18 mouse cellular contexts compared by ENCODE assay signal in the genomic region with DNA sequence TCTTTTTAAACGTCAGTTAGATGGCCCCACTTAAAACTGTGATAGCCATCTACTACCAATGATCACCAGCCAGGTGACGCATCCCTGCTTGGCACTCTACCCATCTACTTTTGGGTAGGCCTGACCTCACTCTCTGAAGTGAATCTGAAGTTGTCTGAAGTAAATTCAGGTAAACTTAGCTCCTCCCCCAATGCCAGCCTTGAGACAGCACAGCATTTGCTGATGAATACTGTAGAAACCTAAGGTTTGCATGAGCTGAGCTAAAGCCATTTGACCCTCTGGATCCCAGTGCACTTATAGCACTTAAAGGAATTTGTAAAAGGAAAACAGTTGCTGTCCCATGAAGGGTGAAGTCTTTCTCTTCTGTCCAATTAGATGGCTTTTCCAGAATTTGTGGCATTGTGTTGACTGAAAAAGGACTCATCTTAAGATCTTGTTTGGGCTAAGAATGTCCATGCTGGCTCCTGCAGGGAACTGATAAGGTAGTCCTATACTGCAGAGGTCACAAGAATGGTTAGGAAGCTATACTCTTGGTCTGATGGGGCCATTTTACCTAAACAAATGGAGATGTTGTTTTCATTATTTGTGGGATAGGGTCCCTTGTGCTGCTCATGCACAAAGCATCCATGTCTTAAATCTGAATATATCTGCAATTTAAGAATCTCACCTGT. TPM values are rescaled to one million over a fixed set of nuclear protein-coding genes. Genes with fewer than 3 reads are reported as not detected.
A peak's percentile ranks its signal among the peaks of the same experiment; 100 is the strongest.
DNase-seq lines count a peak whose midpoint lies in the region; ATAC-seq lines count a peak whose summit lies in the region.
"Had no signal": no experiment of that assay in that cellular context is flagged by ENCODE, and none has a peak within 500 bp of the region (broad histone marks: within the 10 kb centered on the region; RNA-seq: fewer than 3 reads in every experiment).

No protein-coding gene starts in this region.

- 90% methylated on average over 2 of the region's 2 CpGs for WGBS in midbrain, embryonic 11.5 days
- 88% methylated on average over 2 of the region's 2 CpGs for WGBS in midbrain, embryonic 15.5 days
- 70% methylated on average over 2 of the region's 2 CpGs for WGBS in liver, embryonic 15.5 days (ENCODE audit: insufficient replicate concordance)

- H3K27me3 ChIP-seq in midbrain, embryonic 11.5 days (ENCODE audit: control insufficient read depth, insufficient read depth, low read length): no peaks in the 10 kb centered on the region
- H3K27me3 ChIP-seq in midbrain, embryonic 15.5 days (replicated peaks): no peaks in the 10 kb centered on the region
- H3K27me3 ChIP-seq in liver, embryonic 15.5 days: no peaks in the 10 kb centered on the region
- H3K27me3 ChIP-seq: forebrain, embryonic 15.5 days; hindbrain, embryonic 12.5 days had no signal

- no peak overlapping the region for H3K27ac ChIP-seq in midbrain, embryonic 11.5 days (ENCODE audit: low read depth, low read length)
- no peak overlapping the region for H3K27ac ChIP-seq in midbrain, embryonic 15.5 days
- no peak overlapping the region for H3K27ac ChIP-seq in liver, embryonic 15.5 days (replicated peaks)
- H3K27ac ChIP-seq: embryonic facial prominence, embryonic 10.5 days; forebrain, embryonic 15.5 days; heart, embryonic 10.5 days; hindbrain, embryonic 12.5 days had no signal

- no peaks in the 10 kb centered on the region for H3K9me3 ChIP-seq in midbrain, embryonic 11.5 days (ENCODE audit: control insufficient read depth, low read length)
- no peaks in the 10 kb centered on the region for H3K9me3 ChIP-seq in midbrain, embryonic 15.5 days
- H3K9me3 ChIP-seq in liver, embryonic 15.5 days (replicated peaks): no peaks in the 10 kb centered on the region
- H3K9me3 ChIP-seq: embryonic facial prominence, embryonic 10.5 days; forebrain, embryonic 15.5 days; heart, embryonic 10.5 days; hindbrain, embryonic 12.5 days had no signal

- H3K36me3 ChIP-seq in midbrain, embryonic 11.5 days (ENCODE audit: control insufficient read depth, insufficient read depth, low read length): no peaks in the 10 kb centered on the region
- no peaks in the 10 kb centered on the region for H3K36me3 ChIP-seq in midbrain, embryonic 15.5 days (replicated peaks)
- no peaks in the 10 kb centered on the region for H3K36me3 ChIP-seq in liver, embryonic 15.5 days (replicated peaks)
- H3K36me3 ChIP-seq: embryonic facial prominence, embryonic 10.5 days; forebrain, embryonic 15.5 days; heart, embryonic 10.5 days; hindbrain, embryonic 12.5 days had no signal

- H3K4me3 ChIP-seq in midbrain, embryonic 11.5 days (ENCODE audit: low read depth, low read length): no peak overlapping the region
- H3K4me3 ChIP-seq in midbrain, embryonic 15.5 days: no peak overlapping the region
- H3K4me3 ChIP-seq in liver, embryonic 15.5 days (replicated peaks): no peak overlapping the region
- H3K4me3 ChIP-seq: embryonic facial prominence, embryonic 10.5 days; erythroblast, embryonic 14.5 days; forebrain, embryonic 15.5 days; heart, embryonic 10.5 days; hindbrain, embryonic 12.5 days had no signal

- H3K4me2 ChIP-seq in midbrain, embryonic 11.5 days: no peak overlapping the region
- no peak overlapping the region for H3K4me2 ChIP-seq in midbrain, embryonic 15.5 days
- peak overlapping the region; percentile 5; the same call in 1 of the 2 replicates for H3K4me2 ChIP-seq in liver, embryonic 15.5 days
- H3K4me2 ChIP-seq: forebrain, embryonic 15.5 days; hindbrain, embryonic 12.5 days had no signal

- H3K4me1 ChIP-seq in midbrain, embryonic 11.5 days (ENCODE audit: control insufficient read depth, insufficient read depth, low read length): no peaks in the 10 kb centered on the region
- no peaks in the 10 kb centered on the region for H3K4me1 ChIP-seq in midbrain, embryonic 15.5 days
- H3K4me1 ChIP-seq in liver, embryonic 15.5 days (replicated peaks): peaks cover 15% of the 10 kb centered on the region
- H3K4me1 ChIP-seq: hindbrain, embryonic 12.5 days had no signal

- DNase-seq in midbrain, embryonic 11.5 days (ENCODE audit: low spot score, missing footprints): peak; percentile 81
- DNase-seq in layer of hippocampus, adult 8-10 months (ENCODE audit: low spot score in 2 of 2): no peak
- no peak for DNase-seq in lung, postnatal 10 days
- DNase-seq in left cerebral cortex, adult 11 months (ENCODE audit: low spot score): no peak
- DNase-seq: adrenal gland, postnatal 14 days; cerebellum, adult 2 months; cerebellum, postnatal 10 days; heart, adult 18-20 months; heart, postnatal 10 days; heart, postnatal 4 days had no signal

- H3K9ac ChIP-seq in midbrain, embryonic 11.5 days (ENCODE audit: low read length): no peak overlapping the region
- H3K9ac ChIP-seq in midbrain, embryonic 15.5 days: no peak overlapping the region
- H3K9ac ChIP-seq in liver, embryonic 15.5 days: no peak overlapping the region
- H3K9ac ChIP-seq: forebrain, embryonic 15.5 days; hindbrain, embryonic 12.5 days had no signal

- ATAC-seq in midbrain, embryonic 11.5 days (ENCODE audit: low FRiP score): no peak
- no peak for ATAC-seq in midbrain, embryonic 15.5 days (replicated peaks)
- peak; percentile 94 for ATAC-seq in erythroid progenitor cell, adult 5-6 weeks (replicated peaks; ENCODE audit: low FRiP score, poor library complexity, severe bottlenecking)
- 0 out of 2 replicates have a peak, but pooled peaks have one; percentile 60 for ATAC-seq in liver, embryonic 15.5 days (ENCODE audit: insufficient read depth)
- ATAC-seq: forebrain, embryonic 15.5 days had no signal

RNA-seq across cellular contexts. Expression of a gene that starts 50.4 kb away (rescaled TPM):
- 40.1 and 42.7 TPM in 2 replicates for polyA plus RNA-seq in midbrain, embryonic 11.5 days (2014; fragmentation: Nextera tagmentation; extraction: Ambion mirVana)
- 51.7 and 51.8 TPM in 2 replicates for polyA plus RNA-seq in midbrain, embryonic 15.5 days (2015; fragmentation: Nextera tagmentation; extraction: Ambion mirVana)
- total RNA-seq in erythroid progenitor cell, adult 5-6 weeks (2015; ENCODE audit: low replicate concordance): 1,078 and 1,095 TPM in 2 replicates
- total RNA-seq in erythroid progenitor cell, adult 5-6 weeks (2017; ENCODE audit: low replicate concordance): 892 and 1,010 TPM in 2 replicates
- polyA plus RNA-seq in liver, embryonic 15.5 days (2015; fragmentation: Nextera tagmentation; extraction: Ambion mirVana): 84.4 and 95.6 TPM in 2 replicates
- 10 to 100 TPM; 22.1 to 37.2 (median 29.9) TPM for total RNA-seq in layer of hippocampus, adult 8-10 months (2022)

RNA-seq across cellular contexts. Expression of a gene that starts 51.0 kb away (rescaled TPM):
- polyA plus RNA-seq in midbrain, embryonic 11.5 days (2014; fragmentation: Nextera tagmentation; extraction: Ambion mirVana): 395 and 418 TPM in 2 replicates
- 313 and 320 TPM in 2 replicates for polyA plus RNA-seq in midbrain, embryonic 15.5 days (2015; fragmentation: Nextera tagmentation; extraction: Ambion mirVana)
- 50.7 and 81.8 TPM in 2 replicates for total RNA-seq in erythroid progenitor cell, adult 5-6 weeks (2015; ENCODE audit: low replicate concordance)
- total RNA-seq in erythroid progenitor cell, adult 5-6 weeks (2017; ENCODE audit: low replicate concordance): 46.9 and 76.1 TPM in 2 replicates
- 88.2 and 94.2 TPM in 2 replicates for polyA plus RNA-seq in liver, embryonic 15.5 days (2015; fragmentation: Nextera tagmentation; extraction: Ambion mirVana)
- total RNA-seq in layer of hippocampus, adult 8-10 months (2022): 100 to 1,000 TPM in 3 of 4 experiments, 10 to 100 TPM in 1; 85.8 to 111 (median 104) TPM

Comparison
In these comparisons a context has a peak if more than half of its experiments do, and no peak if none do; other contexts are left out.
1. ATAC-seq: peak in erythroid progenitor cell, adult 5-6 weeks (single experiment) and liver, embryonic 15.5 days (single experiment); none in midbrain, embryonic 11.5 days (single experiment) and midbrain, embryonic 15.5 days (single experiment).